Mouse (Mus musculus): ENCODE measurements at regions not wholly inside any gene's neighbourhood (a gene's known extent, or its start where the extent isn't known, plus 50 kb on each side); places are given as distances from the start of the nearest gene placed in this dataset.

DNA sequence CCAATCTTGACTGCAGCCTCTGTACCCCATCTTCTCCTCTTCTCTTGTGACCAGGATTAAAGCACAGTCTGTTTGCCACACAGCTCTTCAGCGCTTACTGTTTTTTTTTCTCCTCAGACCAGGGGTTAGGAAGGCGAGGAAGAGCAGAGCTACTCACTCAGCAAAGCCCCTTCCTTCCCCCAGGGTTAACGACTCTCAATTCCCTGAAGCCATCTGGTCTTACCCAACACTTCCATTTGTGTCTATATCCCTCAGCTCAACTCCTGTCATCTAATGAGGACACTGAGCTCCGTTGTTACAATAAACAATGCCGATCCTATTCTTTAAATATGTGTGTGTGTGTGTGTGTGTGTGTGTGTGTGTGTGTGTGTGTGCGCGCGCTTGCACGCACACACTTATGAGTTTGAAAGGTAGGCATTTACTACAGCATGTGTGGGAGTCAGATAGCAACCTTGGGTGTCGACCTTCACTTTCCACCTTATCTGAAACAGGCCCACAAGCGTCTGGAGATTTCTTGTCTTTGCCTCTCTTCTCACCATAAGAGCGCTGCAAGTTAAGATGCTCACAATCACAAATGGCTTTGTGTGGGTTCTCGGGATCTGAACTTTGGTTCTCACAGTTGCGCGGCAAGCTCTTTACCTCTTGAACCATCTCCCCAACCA, 79.3 kb upstream of the Six2 start:
- TF ChIP-seq CTCF (IDR thresholded peaks at IDR 0.05; ENCODE audit: low read depth) (no peak), EP300 (IDR thresholded peaks at IDR 0.05; ENCODE audit: low read depth) (no peak)
